Mouse (Mus musculus): ENCODE measurements at regions not wholly inside any gene's neighbourhood (a gene's known extent, or its start where the extent isn't known, plus 50 kb on each side); places are given as distances from the start of the nearest gene placed in this dataset.

GRCm38 (mm10) chr1:76081700-76082099, 535.6 kb downstream of the Slc4a3 start:
- DNase-seq (ENCODE audit: low spot score): no peak

GRCm38 (mm10) chr1:76083273-76084036, 537.4 kb downstream of the Slc4a3 start:
- DNase-seq (ENCODE audit: low spot score): no peak

DNA sequence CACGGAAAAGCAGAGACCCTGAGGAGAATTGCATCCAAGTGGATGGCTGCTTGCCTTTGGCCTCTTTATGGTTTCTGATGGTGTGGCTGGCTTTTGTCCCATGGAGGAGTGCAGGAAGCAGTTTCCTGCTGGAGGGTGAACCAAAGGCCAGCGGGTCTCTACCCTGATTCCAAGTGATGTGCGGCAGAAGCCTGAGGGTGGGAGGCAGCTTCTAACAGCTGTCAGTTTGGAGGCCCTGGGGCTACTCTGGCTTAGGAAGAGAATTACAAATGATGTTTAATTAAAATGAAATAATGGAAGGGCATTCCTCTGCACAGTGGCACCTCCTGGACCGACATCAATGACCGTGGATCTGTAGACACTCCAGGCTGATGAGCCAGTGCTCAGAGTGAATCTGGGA, 545.0 kb downstream of the Slc4a3 start:
- no peak for DNase-seq (ENCODE audit: low spot score)

- DNase-seq (ENCODE audit: low spot score): no peak
These were observed 567.2 kb downstream of the Slc4a3 start for GRCm38 (mm10) chr1:76113281-76113680.

GRCm38 (mm10) chr1:76120840-76121239, 574.8 kb downstream of the Slc4a3 start:
- DNase-seq (ENCODE audit: low spot score): no peak

- DNase-seq (ENCODE audit: low spot score): peak; percentile 18
These were observed 584.3 kb downstream of the Slc4a3 start for GRCm38 (mm10) chr1:76130353-76130752.

- DNase-seq (ENCODE audit: low spot score): no peak
These were observed 590.7 kb downstream of the Slc4a3 start for GRCm38 (mm10) chr1:76136810-76137209.

DNA sequence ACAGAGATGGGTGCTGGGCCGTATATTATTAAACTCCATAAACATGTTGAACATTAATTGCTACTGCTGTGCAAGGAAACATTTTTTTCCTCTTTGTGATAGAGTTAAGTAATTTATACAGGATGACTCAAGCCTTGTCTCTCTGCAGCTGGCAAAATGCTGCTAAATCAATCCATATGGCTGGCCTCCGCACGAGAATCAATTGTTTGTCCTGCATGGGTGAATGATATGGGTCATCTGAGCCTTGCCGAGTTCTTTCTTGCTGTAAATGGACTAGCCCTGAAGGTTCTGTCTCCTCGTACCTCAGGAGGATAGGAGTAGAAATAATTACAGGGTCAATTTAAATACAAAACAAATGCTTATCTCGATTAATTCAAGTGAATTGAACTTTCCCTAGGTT, 591.6 kb downstream of the Slc4a3 start:
- DNase-seq (ENCODE audit: low spot score): peak; percentile 41

GRCm38 (mm10) chr1:76143516-76143915, 597.5 kb downstream of the Slc4a3 start:
- no peak for DNase-seq (ENCODE audit: low spot score)

GRCm38 (mm10) chr1:76148963-76149362, 602.9 kb downstream of the Slc4a3 start:
- DNase-seq (ENCODE audit: low spot score): no peak

DNA sequence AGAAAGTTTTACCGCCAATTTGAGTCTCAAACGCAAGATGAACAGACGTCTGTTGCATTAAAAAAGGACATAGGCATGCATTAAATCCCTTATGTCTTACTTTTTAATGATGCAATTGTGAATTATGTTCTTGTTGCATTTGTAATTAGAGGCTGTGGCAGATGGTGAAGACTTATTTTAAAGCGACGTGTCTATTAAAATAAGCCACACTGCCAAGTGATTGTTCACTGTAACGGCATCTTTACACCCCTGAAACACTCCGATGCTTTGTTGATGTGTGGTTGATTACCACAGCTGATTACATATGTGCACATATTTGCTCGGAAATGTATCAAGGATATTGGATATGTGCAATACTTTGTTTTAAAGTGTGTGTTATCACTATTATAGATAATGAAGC, 610.2 kb downstream of the Slc4a3 start:
- no peak for DNase-seq (ENCODE audit: low spot score)

- DNase-seq (ENCODE audit: low spot score): no peak
These were observed 621.4 kb downstream of the Slc4a3 start for GRCm38 (mm10) chr1:76167486-76167885.

GRCm38 (mm10) chr1:76181181-76181580, 635.1 kb downstream of the Slc4a3 start:
- DNase-seq (ENCODE audit: low spot score): no peak

GRCm38 (mm10) chr1:76194844-76195243, 648.8 kb downstream of the Slc4a3 start:
- no peak for DNase-seq (ENCODE audit: low spot score)

DNA sequence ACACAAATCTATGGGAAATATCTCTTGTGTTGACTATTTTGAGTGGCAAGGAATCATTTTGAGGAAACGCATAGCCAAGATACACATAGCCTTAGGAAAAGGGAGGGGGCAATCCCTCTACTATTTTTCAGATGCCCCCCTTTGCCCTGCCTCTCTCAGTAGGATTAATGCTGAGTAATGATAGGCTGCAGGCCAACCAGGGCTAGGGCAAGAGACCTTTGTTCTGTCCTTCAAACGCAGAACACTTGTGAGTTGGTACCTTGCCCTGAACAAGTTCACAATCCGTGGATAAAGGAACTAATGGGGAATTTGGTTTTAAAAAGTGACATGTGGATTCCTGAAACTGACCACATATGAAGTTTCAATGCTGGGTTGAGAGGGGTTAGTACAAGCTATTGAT, 651.6 kb downstream of the Slc4a3 start:
- DNase-seq (ENCODE audit: low spot score): no peak

DNA sequence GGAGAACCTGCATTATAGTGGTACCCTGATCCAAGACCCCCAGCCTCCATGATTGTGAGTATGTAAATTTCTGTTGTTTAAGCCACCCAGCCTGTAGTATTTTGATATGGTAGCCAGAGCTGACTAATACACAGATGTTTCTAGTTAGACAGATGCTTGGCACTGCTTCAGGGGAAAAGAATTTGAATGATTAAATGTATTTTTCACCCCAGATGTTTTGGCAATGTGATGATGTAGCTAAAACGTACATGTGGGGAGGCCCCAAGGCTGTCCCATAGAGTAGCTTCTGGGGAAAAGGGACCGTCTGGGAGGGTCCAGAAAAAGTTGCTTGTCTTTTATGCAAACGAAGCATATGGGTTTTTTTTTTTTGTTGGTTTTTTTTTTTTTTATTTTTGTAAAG, 654.8 kb downstream of the Slc4a3 start:
- DNase-seq (ENCODE audit: low spot score): no peak

GRCm38 (mm10) chr1:76212486-76212885, 666.4 kb downstream of the Slc4a3 start:
- no peak for DNase-seq (ENCODE audit: low spot score)

DNA sequence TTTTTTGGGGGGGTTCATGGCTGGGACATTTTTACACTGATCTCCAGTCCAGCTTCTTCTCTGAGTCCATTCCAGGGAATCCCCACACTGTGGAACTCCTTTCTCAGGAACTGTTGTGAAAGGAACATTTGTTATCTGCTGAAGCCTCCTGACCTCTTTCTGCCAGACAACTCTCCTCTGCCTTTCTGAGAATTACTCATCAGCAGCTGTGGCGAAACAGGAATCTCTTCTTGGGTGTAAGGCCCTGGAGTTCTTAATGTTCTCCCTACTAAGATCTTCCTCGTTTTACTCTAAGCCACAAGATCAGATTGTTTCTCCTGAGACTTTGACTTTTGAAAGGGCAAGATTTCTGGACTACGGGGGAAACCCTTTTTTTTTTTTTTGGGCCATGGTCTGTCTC, 698.7 kb downstream of the Slc4a3 start:
- no peak for DNase-seq (ENCODE audit: low spot score)

GRCm38 (mm10) chr1:76246181-76246796, 700.2 kb downstream of the Slc4a3 start:
- DNase-seq (ENCODE audit: low spot score): peak; percentile 41

GRCm38 (mm10) chr1:76247126-76247525, 701.1 kb downstream of the Slc4a3 start:
- DNase-seq (ENCODE audit: low spot score): peak; percentile 28

- DNase-seq (ENCODE audit: low spot score): peak; percentile 52
These were observed 712.2 kb downstream of the Slc4a3 start for GRCm38 (mm10) chr1:76258217-76258616.

DNA sequence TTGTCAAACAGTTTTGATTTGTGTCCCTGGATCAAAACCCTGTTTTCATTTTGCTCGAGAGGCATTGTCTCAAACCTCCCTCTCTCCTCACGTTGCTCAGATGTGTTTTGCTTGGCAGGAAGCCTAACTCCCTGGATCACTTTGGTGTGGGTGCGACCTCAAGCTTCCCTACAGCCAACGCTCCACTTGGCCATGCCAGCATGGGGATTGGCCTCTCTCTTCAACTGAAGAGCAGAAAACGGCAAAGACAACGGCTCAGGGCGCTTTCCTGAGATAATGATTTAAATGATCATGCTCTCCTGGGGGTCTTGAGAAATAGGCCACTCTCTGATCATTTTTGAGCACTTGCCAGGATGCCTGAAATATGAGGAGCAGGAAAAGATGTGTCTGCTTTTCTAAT, 730.1 kb downstream of the Slc4a3 start:
- peak; percentile 6 for DNase-seq (ENCODE audit: low spot score)

DNA sequence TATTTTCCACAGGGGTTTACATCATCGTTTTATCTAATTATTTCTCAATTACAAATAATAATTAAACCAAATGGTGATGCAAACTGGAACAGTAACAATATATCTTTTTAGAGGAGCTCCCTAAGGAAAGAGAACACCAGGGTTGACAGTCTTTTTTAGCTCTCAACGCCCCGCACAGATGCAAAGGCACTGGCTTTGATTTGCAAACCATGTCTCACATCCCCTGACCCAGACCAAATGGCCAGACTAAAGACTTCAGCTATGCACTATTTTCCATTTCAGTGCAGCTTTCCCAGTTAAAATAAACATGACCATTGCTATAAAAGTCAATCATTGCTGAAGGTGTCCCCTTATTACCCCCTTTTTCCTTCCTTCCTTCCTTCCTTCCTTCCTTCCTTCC, 730.6 kb downstream of the Slc4a3 start:
- DNase-seq (ENCODE audit: low spot score): no peak

DNA sequence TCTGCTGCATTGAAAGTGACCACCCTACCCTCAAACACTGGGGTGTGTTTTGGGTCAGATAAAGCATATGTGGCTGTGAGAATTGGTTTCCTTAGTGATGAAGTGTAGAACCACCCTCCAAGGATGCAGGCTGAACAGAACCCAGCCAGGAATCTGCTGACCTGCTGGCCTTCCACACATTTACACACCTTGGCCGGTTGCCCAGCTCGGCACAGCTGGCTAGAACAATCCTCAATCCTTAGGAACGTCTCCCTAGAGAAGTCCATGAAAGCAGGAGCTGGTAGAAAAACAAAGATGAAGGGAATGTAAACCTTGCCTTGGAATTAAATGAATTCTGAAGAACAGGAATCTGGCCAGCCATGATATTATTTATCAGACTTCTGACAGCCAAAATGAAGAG, 737.3 kb downstream of the Slc4a3 start:
- no peak for DNase-seq (ENCODE audit: low spot score)

All from embryo, embryonic 10 days (tissue).